Mouse (Mus musculus) small intestine, adult 2 months (tissue): ENCODE measurements at regions not wholly inside any gene's neighbourhood (a gene's known extent, or its start where the extent isn't known, plus 50 kb on each side); places are given as distances from the start of the nearest gene placed in this dataset.

Experiments used
- CTCF ChIP-seq: fragments of 200-500 bp; IDR thresholded peaks from 2 replicates; pipeline ENCODE4 v1.5.1; 2012; ENCODE audit warnings: low read depth, mild to moderate bottlenecking, control low read depth, inconsistent platforms, low read length, moderate library complexity, mixed read lengths; ENCODE audit not compliant: insufficient replicate concordance, insufficient read length; ENCODE audit errors: extremely low read depth
- POLR2A ChIP-seq: fragments of 200-500 bp; IDR thresholded peaks from 2 replicates; pipeline ENCODE4 v1.6.1; 2012; ENCODE audit warnings: low read depth, mild to moderate bottlenecking, control low read depth, inconsistent platforms, low read length, moderate library complexity

DNA sequence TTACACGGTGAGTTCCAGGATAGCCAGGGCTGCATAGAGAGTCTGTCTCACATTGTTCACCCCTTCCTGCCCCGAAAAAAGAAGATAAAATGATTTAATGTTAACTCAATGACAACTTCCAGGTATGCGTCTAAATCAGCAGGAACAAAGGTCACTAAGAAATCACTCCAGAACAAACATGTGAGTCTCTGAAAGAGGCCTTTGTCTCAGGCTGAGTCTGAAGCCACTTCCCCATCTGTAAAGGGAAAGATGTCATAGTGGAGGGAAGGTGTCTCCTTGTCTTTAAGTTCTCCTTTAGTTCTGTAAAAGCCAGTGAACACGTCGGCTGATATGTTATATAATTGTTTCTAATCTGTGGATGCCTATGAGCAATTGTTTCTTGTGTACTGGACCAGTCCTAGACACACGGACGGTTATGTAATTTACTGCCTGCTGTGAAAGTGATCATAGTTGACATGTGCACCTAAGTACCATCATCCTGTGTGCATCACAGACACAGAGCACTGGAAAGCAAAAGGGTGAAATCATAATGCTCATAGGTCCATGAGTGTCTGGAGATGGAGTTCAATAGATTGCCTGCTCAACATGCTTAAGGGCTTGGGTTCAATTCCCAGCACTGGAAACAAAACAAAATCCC, 76.3 kb downstream of the Asb13 start:
- no peak for TF ChIP-seq CTCF
- no peak for TF ChIP-seq POLR2A
